Mouse (Mus musculus): Measurements from ENCODE around the gene Cacng4. TPM values are rescaled to one million over a fixed set of nuclear protein-coding genes. Genes with fewer than 3 reads are reported as not detected.
A peak's percentile ranks its signal among the peaks of the same experiment; 100 is the strongest.

The Cacng4 gene
- 6.2 and 7.8 TPM in 2 replicates for polyA plus RNA-seq (2015; fragmentation: Nextera tagmentation; extraction: Ambion mirVana)

DNA sequence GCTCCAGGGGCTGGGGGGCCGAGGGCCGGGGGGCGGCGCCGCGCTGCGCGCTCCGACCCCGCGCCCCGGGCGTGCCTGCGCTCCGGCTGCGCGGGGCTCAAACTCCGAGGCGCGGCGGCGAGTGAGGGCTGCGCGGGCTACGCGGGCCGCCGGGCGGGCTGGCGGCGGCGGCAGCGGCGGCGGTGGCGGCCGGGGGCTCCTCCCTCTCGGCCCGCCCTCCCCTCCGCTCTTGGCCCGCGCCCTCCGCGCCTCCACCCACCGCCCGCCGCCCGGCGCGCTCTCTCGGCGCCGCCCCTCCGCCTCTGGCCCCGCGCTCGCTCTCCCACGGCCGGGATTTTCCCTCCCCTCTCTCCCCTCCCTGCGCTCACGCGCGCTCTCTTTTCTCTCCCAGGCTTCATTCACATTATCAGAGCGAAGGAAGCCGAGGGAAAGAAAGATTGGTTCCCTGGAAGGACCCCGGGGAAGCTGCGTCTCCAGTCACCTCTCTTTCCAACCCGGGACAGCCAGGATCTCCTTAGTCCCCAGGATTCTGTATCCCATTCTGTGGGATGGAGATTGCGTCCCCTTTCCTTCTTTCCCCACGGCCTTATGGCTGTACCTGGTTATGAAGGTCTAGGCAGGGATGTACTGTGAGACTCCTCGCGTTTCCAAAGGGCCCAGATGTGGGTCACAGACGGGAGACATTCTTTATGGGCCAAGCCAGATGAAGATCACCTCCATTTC is at the start of gene Cacng4:
Gene Cacng4 (minus strand): TSS at position 11 of the 723 bp plus-strand sequence.
- peaks cover 67% of the 10 kb centered on the region for H3K27me3 ChIP-seq
- H3K27ac ChIP-seq: peak within 1 kb of the TSS; percentile 33
- H3K4me1 ChIP-seq: peaks cover 34% of the 10 kb centered on the region

DNA sequence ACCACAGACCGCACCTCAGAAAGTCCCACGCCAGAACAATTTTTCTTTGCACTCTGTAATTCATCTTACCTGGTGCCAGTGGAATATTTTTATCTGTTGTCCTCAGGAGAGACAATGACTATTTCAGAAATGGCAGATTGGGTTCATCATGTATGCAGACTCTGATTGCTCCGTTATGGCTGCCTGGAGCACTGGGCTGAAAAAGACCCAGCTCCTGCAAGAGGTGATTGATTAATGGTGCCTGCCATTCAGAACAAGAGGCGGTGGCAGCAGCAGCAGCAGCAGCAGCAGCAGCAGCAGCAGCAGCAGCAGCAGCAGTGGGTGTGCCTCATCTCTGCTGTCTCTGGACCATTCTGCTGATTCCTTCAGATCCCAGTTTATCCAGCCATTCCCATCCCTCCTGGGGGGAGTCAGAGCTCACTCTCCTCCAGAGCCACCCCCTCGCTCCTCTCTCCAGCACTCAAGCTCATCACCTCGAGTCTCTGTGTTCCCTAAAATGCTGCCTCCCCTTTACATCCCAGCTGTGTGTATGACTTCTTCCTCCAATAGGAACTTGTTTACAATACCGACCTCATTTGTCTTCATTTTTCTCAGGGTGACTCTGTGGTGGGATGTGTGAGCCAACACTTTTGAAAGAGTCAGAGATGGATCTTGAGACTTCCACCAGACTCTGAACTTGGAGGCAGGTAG is 39.1 kb upstream of the Cacng4 start:
- Histone ChIP-seq H3K36me3 (no peaks in the 10 kb centered on the region), H3K4me2 (no peak overlapping the region), H3K4me3 (no peak overlapping the region), H3K9ac (no peak overlapping the region), H3K4me1 (no peaks in the 10 kb centered on the region), H3K27me3 (no peaks in the 10 kb centered on the region), H3K27ac (no peak overlapping the region), H3K9me3 (no peaks in the 10 kb centered on the region)
- WGBS: 65% methylated on average over 7 of the region's 7 CpGs
- no peak for ATAC-seq (ENCODE audit: insufficient number of reproducible peaks, insufficient read depth, low FRiP score, low TSS enrichment, low read depth)

More for the DNA sequence above, at the start of gene Cacng4:
- Histone ChIP-seq H3K9me3 (no peaks in the 10 kb centered on the region), H3K36me3 (peaks cover 4% of the 10 kb centered on the region; the same call in 1 of the 2 replicates), H3K9ac (peak within 1 kb of the TSS; percentile 71), H3K4me3 (peak within 1 kb of the TSS; percentile 69), H3K4me2 (peak within 1 kb of the TSS; percentile 95)
- WGBS: under 1% methylated on average over 41 of the region's 73 CpGs
- ATAC-seq (ENCODE audit: insufficient number of reproducible peaks, insufficient read depth, low FRiP score, low TSS enrichment, low read depth): no peak

DNA sequence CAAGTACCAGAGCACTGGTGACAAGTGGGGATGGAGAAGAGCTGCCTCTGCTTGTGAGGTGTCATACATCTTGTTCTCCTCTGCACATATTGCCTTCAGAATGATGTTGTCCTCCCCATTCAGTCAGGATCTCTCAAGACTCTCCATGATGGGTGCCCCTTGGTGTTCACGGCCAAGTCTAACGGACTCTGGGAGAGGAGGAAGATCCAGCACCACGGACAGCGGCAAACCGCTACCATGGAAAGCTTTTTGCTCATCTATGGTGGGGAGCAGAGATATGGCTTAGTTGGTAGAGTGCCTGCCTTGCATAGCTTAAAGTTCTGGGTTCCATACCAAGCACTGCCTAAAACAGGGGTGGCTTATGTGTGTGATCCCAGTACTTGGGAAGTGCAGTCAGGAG is 22.8 kb upstream of the Cacng4 start:
- H3K27me3 ChIP-seq: peaks cover 18% of the 10 kb centered on the region
- no peak overlapping the region for H3K27ac ChIP-seq
- no peak overlapping the region for H3K4me3 ChIP-seq
- no peak overlapping the region for H3K4me2 ChIP-seq
- no peak for ATAC-seq (ENCODE audit: insufficient number of reproducible peaks, insufficient read depth, low FRiP score, low TSS enrichment, low read depth)
- H3K36me3 ChIP-seq: no peaks in the 10 kb centered on the region
- H3K4me1 ChIP-seq: no peaks in the 10 kb centered on the region
- H3K9ac ChIP-seq: no peak overlapping the region
- 32% methylated on average over 5 of the region's 5 CpGs for WGBS
- H3K9me3 ChIP-seq: no peaks in the 10 kb centered on the region

DNA sequence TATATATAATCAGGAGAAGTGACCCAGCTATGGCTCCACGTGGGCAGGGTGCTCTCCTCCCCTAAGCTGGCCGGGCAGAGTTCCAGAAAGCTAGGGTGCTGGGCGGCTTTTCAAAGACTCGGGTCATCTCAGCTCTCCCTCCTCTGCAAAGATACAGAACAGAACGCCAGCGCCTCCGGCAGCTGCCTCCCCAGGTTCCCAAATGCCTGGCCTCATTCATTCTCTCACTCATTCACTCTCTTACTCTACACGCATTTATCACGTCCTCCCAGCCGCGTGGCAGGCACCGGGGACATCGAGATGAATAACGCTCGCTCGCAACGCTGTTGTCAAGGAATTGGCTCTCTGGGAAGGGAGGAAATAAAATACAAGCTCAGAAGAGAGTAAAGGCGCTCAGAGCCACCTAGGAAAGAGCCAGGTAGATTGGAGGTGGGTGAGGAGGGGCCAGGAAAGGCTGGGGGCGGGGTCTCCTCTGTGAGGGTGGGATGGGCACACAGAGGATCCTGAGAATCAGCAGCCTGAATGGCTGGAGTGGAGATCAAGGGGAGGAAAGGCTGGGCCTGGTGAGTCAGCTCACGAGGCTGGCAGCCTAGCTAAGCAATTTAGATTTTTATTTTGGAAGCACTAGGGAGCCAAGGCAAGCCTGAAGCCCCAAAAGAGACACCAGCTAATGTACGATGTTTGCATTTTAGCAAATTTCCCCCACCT is 18.7 kb upstream of the Cacng4 start:
- 0 out of 2 replicates have a peak overlapping the region, but pooled peaks have one; percentile 3 for H3K4me2 ChIP-seq
- 34% methylated on average over 21 of the region's 21 CpGs for WGBS
- H3K4me3 ChIP-seq: no peak overlapping the region
- H3K4me1 ChIP-seq: no peaks in the 10 kb centered on the region
- H3K27me3 ChIP-seq: peaks cover 34% of the 10 kb centered on the region
- H3K9me3 ChIP-seq: no peaks in the 10 kb centered on the region
- ATAC-seq (ENCODE audit: insufficient number of reproducible peaks, insufficient read depth, low FRiP score, low TSS enrichment, low read depth): no peak
- no peak overlapping the region for H3K27ac ChIP-seq
- H3K9ac ChIP-seq: no peak overlapping the region
- H3K36me3 ChIP-seq: no peaks in the 10 kb centered on the region

DNA sequence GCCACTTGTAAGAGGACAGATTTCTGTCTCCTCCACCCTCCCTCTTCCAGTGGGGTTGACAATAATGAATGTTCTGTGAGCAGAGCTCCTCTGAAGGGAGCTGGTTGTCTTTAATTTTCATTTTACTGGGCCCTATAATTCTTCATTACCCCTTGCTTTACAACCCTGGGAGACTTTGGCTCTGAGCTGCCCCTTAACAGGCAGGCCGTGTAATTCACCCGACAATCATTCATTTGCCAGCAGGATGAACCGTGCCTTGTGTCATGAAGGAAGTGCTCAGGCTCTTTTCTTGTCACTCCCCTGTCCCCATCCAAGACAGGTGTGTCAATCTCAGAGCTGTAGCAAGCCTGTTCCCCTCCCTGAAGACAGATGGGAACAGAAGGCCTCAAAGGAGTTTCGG is 18.1 kb upstream of the Cacng4 start:
- Histone ChIP-seq H3K9ac (no peak overlapping the region), H3K27me3 (peaks cover 34% of the 10 kb centered on the region), H3K4me1 (no peaks in the 10 kb centered on the region), H3K9me3 (no peaks in the 10 kb centered on the region), H3K27ac (no peak overlapping the region), H3K4me2 (no peak overlapping the region), H3K4me3 (no peak overlapping the region), H3K36me3 (no peaks in the 10 kb centered on the region)
- 42% methylated on average over 4 of the region's 4 CpGs for WGBS
- ATAC-seq (ENCODE audit: insufficient number of reproducible peaks, insufficient read depth, low FRiP score, low TSS enrichment, low read depth): no peak

DNA sequence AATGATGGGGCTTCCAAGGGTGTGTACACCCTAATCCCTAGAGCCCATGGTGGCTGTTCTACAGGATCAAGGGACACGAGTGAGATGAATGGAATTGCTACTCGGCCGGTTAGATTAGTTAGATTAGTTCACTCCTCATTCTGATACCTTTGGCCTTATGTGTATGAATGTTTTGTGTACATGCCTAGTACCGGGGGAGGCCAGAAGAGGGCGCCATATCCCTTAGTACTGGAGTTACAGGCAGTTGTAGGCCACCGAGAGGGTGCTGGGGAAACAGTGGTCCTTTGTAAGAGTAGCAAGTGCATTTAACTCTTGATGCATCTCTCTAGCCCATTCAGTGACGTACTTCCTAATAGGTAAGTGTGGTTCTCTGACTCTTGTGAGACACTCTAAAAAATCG is 14.2 kb upstream of the Cacng4 start:
- Histone ChIP-seq H3K27ac (no peak overlapping the region), H3K9me3 (no peaks in the 10 kb centered on the region), H3K27me3 (peaks cover 29% of the 10 kb centered on the region), H3K4me1 (no peaks in the 10 kb centered on the region), H3K9ac (no peak overlapping the region), H3K4me2 (no peak overlapping the region), H3K36me3 (no peaks in the 10 kb centered on the region), H3K4me3 (no peak overlapping the region)
- no peak for ATAC-seq (ENCODE audit: insufficient number of reproducible peaks, insufficient read depth, low FRiP score, low TSS enrichment, low read depth)
- WGBS: 67% methylated on average over 8 of the region's 8 CpGs

DNA sequence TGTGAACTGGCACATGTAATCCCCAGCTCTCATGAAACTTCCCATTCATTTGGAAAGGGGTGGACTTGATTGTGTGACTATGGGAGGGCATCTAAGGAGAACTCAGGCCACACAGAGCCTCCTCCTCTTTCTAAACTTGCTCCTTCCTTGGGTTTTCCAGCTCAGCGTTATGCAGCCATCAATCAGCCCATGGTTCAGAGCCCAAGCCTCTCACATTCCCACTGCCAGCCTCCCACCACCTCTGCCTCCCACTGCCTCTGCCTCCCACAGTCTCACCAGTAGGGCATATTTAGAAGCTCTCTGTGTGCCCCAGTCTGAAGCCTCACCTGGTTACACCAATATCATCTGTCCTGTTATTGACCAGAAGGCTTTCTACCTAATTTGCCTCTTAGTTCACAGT is 11.7 kb upstream of the Cacng4 start:
- Histone ChIP-seq H3K9me3 (no peaks in the 10 kb centered on the region), H3K4me2 (no peak overlapping the region), H3K27me3 (peaks cover 6% of the 10 kb centered on the region; the same call in 1 of the 2 replicates), H3K27ac (no peak overlapping the region), H3K4me3 (no peak overlapping the region), H3K4me1 (no peaks in the 10 kb centered on the region), H3K9ac (no peak overlapping the region), H3K36me3 (no peaks in the 10 kb centered on the region)
- WGBS: 78% methylated on average over 1 of the region's 1 CpGs
- ATAC-seq (ENCODE audit: insufficient number of reproducible peaks, insufficient read depth, low FRiP score, low TSS enrichment, low read depth): no peak

DNA sequence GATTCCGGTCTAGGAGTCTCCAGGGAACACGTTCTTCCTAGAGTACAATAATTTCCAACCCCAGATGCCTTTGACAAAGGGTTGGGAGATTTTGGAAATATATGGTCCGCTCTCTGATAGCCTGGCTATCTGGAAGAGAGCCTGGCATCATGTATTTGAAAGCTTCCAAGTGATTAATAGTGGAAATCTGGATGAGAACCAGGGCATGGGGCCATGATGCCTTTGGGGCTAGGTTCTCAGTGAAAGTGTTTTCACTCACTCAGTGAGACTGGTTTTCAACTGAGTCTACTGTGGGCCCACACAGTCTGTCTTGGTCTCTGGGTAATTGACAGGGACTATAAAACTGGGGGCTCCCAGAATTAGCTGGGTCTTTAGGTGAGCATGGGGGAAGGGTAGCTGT is 7.6 kb upstream of the Cacng4 start:
- no peak overlapping the region for H3K4me3 ChIP-seq
- ATAC-seq (ENCODE audit: insufficient number of reproducible peaks, insufficient read depth, low FRiP score, low TSS enrichment, low read depth): no peak
- H3K4me1 ChIP-seq: peaks cover 10% of the 10 kb centered on the region; the same call in 1 of the 2 replicates
- H3K9ac ChIP-seq: no peak overlapping the region
- H3K27me3 ChIP-seq: peaks cover 31% of the 10 kb centered on the region
- H3K36me3 ChIP-seq: no peaks in the 10 kb centered on the region
- no peak overlapping the region for H3K4me2 ChIP-seq
- no peak overlapping the region for H3K27ac ChIP-seq
- WGBS: 84% methylated on average over 3 of the region's 3 CpGs
- H3K9me3 ChIP-seq: no peaks in the 10 kb centered on the region

DNA sequence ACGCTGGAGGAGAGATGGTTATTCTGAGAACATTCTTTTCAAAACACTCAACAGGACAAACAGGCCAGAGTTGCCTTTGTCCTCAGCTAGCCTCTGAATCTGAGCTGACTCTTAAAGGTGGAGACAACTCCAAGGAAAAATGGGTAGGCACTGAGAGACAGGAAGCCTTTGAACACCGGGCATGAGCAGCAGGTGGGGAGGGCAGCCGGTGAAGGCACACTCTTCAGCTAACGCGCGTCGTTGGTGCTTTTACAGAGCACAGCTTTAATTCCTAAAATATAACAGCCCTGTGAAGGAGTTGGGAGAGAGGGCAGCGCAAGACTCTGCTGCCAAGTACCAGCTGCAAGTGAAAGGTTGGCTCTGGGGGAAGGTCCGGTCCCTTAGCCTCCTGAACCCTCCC is 5.0 kb upstream of the Cacng4 start:
- ATAC-seq (ENCODE audit: insufficient number of reproducible peaks, insufficient read depth, low FRiP score, low TSS enrichment, low read depth): no peak
- H3K4me3 ChIP-seq: no peak overlapping the region
- 32% methylated on average over 9 of the region's 9 CpGs for WGBS
- no peaks in the 10 kb centered on the region for H3K9me3 ChIP-seq
- H3K27me3 ChIP-seq: peaks cover 48% of the 10 kb centered on the region
- H3K27ac ChIP-seq: no peak overlapping the region
- no peak overlapping the region for H3K4me2 ChIP-seq
- no peaks in the 10 kb centered on the region for H3K36me3 ChIP-seq
- H3K9ac ChIP-seq: no peak overlapping the region
- peaks cover 20% of the 10 kb centered on the region for H3K4me1 ChIP-seq

DNA sequence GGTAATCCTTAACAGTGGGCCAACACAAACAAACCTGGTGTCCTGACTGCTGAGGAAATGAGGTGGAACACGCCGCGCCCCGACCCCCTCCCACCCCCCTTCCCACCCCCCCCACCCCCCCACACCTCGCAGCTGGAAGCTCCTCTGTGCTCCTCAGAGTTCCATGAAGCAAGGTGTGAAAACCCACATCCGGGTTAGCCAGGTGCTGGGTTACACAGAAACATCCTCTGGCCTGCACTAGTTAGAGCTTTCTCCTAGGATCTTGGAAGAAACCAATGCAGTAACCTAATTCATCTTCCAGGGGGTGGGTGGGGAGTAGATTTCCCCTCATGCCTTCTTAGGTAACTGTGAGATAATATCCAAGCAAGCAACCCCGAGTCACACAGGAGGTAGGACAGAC is 2.0 kb upstream of the Cacng4 start:
- ATAC-seq (ENCODE audit: insufficient number of reproducible peaks, insufficient read depth, low FRiP score, low TSS enrichment, low read depth): no peak
- Histone ChIP-seq H3K4me1 (peaks cover 38% of the 10 kb centered on the region), H3K27ac (no peak overlapping the region), H3K27me3 (peaks cover 72% of the 10 kb centered on the region), H3K36me3 (no peaks in the 10 kb centered on the region), H3K4me3 (no peak overlapping the region), H3K4me2 (no peak overlapping the region), H3K9ac (no peak overlapping the region), H3K9me3 (no peaks in the 10 kb centered on the region)
- WGBS: 43% methylated on average over 6 of the region's 7 CpGs

DNA sequence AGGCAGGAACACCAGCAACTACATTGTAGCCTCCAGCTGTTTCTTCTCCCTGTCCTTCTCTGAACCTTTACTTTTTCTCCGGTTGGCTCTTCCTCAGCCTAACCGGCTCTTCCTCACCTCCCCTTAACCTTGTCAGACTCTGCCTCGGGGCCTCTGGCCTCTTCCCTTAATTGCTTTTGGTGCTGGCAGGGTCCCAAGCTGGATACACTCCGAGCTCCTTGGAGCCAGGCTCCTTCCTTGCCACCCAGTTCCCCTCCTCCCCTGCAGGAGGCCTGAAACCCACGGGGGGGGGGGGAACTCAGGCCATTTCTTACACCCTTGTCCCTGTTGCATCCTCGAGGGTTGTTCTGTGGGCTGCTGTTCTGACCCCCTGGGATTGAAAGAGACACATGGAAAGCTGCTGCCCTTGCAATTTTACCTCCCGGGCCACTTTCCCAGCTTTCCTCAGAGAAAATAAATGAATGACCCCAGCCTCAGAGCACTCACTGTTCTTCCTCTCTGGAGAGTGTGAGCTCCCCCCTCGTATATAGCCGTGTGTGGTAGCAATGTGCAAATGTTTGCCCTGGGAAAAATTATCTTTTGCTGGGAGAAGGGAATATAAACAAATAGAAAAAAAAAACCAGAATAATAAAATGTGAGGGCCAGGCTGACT is 1.2 kb upstream of the Cacng4 start:
- Histone ChIP-seq H3K36me3 (no peaks in the 10 kb centered on the region), H3K9ac (no peak overlapping the region), H3K4me1 (peaks cover 38% of the 10 kb centered on the region), H3K4me2 (peak overlapping the region; percentile 95), H3K27me3 (peaks cover 72% of the 10 kb centered on the region), H3K4me3 (peak overlapping the region; percentile 69), H3K27ac (no peak overlapping the region), H3K9me3 (no peaks in the 10 kb centered on the region)
- no peak for ATAC-seq (ENCODE audit: insufficient number of reproducible peaks, insufficient read depth, low FRiP score, low TSS enrichment, low read depth)
- WGBS: 2% methylated on average over 9 of the region's 9 CpGs
